Mouse (Mus musculus): ENCODE measurements around the gene Fndc3b. TPM values are rescaled to one million over a fixed set of nuclear protein-coding genes. Genes with fewer than 3 reads are reported as not detected.
"Not testable (repeated sequence)": the region's sequence is repeated elsewhere in the genome, so short reads cannot be mapped to it uniquely, and the experiment has no call there.

The Fndc3b gene
- polyA plus RNA-seq, 1 experiment from 2014 or later: 10.9 TPM

- Histone ChIP-seq H3K4me3 (no peak overlapping the region), H3K27me3 (no peaks in the 10 kb centered on the region), H3K4me1 (replicated peaks) (peaks cover 3% of the 10 kb centered on the region; the same call in 1 of the 2 replicates), H3K9ac (no peak overlapping the region), H3K36me3 (peaks cover 12% of the 10 kb centered on the region), H3K4me2 (no peak overlapping the region), H3K27ac (no peak overlapping the region), H3K9me3 (no peaks in the 10 kb centered on the region)
- 55% methylated on average over 12 of the region's 12 CpGs for WGBS
- ATAC-seq (ENCODE audit: low FRiP score): no peak
These were observed 289.1 kb downstream of the Fndc3b start for GRCm38 (mm10) chr3:27421980-27422379.

- Histone ChIP-seq H3K9ac (no peak overlapping the region), H3K4me1 (replicated peaks) (peaks cover 3% of the 10 kb centered on the region; the same call in 1 of the 2 replicates), H3K4me2 (no peak overlapping the region), H3K27me3 (no peaks in the 10 kb centered on the region), H3K27ac (no peak overlapping the region), H3K36me3 (peaks cover 6% of the 10 kb centered on the region; the same call in 1 of the 2 replicates), H3K9me3 (no peaks in the 10 kb centered on the region), H3K4me3 (no peak overlapping the region)
- 97% methylated on average over 8 of the region's 8 CpGs for WGBS
- ATAC-seq (ENCODE audit: low FRiP score): no peak
These were observed 292.5 kb downstream of the Fndc3b start for GRCm38 (mm10) chr3:27418602-27419001.

- Histone ChIP-seq H3K4me1 (replicated peaks) (no peaks in the 10 kb centered on the region; the same call in 1 of the 2 replicates), H3K9me3 (no peaks in the 10 kb centered on the region), H3K27ac (no peak overlapping the region), H3K27me3 (no peaks in the 10 kb centered on the region), H3K4me2 (no peak overlapping the region), H3K9ac (no peak overlapping the region), H3K36me3 (0 out of 2 replicates have a peak, but pooled peaks cover 6% of the 10 kb centered on the region), H3K4me3 (no peak overlapping the region)
- ATAC-seq (ENCODE audit: low FRiP score): no peak
- WGBS: 67% methylated on average over 10 of the region's 10 CpGs
These were observed 294.3 kb downstream of the Fndc3b start for GRCm38 (mm10) chr3:27416786-27417185.

GRCm38 (mm10) chr3:27413566-27413965, 297.5 kb downstream of the Fndc3b start:
- H3K9me3 ChIP-seq: no peaks in the 10 kb centered on the region
- H3K4me2 ChIP-seq: no peak overlapping the region
- H3K36me3 ChIP-seq: no peaks in the 10 kb centered on the region
- H3K27ac ChIP-seq: no peak overlapping the region
- H3K4me3 ChIP-seq: no peak overlapping the region
- H3K9ac ChIP-seq: no peak overlapping the region
- 84% methylated on average over 3 of the region's 3 CpGs for WGBS
- H3K27me3 ChIP-seq: no peaks in the 10 kb centered on the region
- no peak for ATAC-seq (ENCODE audit: low FRiP score)
- no peaks in the 10 kb centered on the region for H3K4me1 ChIP-seq (replicated peaks)

GRCm38 (mm10) chr3:27411286-27411685, 299.8 kb downstream of the Fndc3b start:
- H3K9me3 ChIP-seq: no peaks in the 10 kb centered on the region
- no peaks in the 10 kb centered on the region for H3K36me3 ChIP-seq
- H3K4me1 ChIP-seq (replicated peaks): 0 out of 2 replicates have a peak, but pooled peaks cover 5% of the 10 kb centered on the region
- no peaks in the 10 kb centered on the region for H3K27me3 ChIP-seq
- 94% methylated on average over 2 of the region's 2 CpGs for WGBS
- H3K9ac ChIP-seq: no peak overlapping the region
- H3K4me2 ChIP-seq: no peak overlapping the region
- H3K27ac ChIP-seq: no peak overlapping the region
- no peak for ATAC-seq (ENCODE audit: low FRiP score)
- H3K4me3 ChIP-seq: no peak overlapping the region

- no peaks in the 10 kb centered on the region for H3K9me3 ChIP-seq
- H3K9ac ChIP-seq: no peak overlapping the region
- no peak overlapping the region for H3K4me3 ChIP-seq
- no peak for ATAC-seq (ENCODE audit: low FRiP score)
- no peaks in the 10 kb centered on the region for H3K27me3 ChIP-seq
- no peak overlapping the region for H3K4me2 ChIP-seq
- 0 out of 2 replicates have a peak, but pooled peaks cover 5% of the 10 kb centered on the region for H3K4me1 ChIP-seq (replicated peaks)
- H3K36me3 ChIP-seq: no peaks in the 10 kb centered on the region
- 60% methylated on average over 2 of the region's 2 CpGs for WGBS
- no peak overlapping the region for H3K27ac ChIP-seq
These were observed 302.5 kb downstream of the Fndc3b start for GRCm38 (mm10) chr3:27408564-27408963.

- no peak overlapping the region for H3K4me2 ChIP-seq
- ATAC-seq (ENCODE audit: low FRiP score): no peak
- no peaks in the 10 kb centered on the region for H3K27me3 ChIP-seq
- no peak overlapping the region for H3K4me3 ChIP-seq
- H3K9me3 ChIP-seq: no peaks in the 10 kb centered on the region
- no peaks in the 10 kb centered on the region for H3K36me3 ChIP-seq
- WGBS: 93% methylated on average over 3 of the region's 3 CpGs
- 0 out of 2 replicates have a peak, but pooled peaks cover 5% of the 10 kb centered on the region for H3K4me1 ChIP-seq (replicated peaks)
- no peak overlapping the region for H3K27ac ChIP-seq
- H3K9ac ChIP-seq: no peak overlapping the region
These were observed 304.7 kb downstream of the Fndc3b start for GRCm38 (mm10) chr3:27406440-27406839.

GRCm38 (mm10) chr3:27400996-27401395, 310.1 kb downstream of the Fndc3b start:
- H3K4me2 ChIP-seq; H3K9ac ChIP-seq; H3K27ac ChIP-seq; H3K36me3 ChIP-seq; H3K9me3 ChIP-seq; H3K27me3 ChIP-seq; H3K4me1 ChIP-seq (replicated peaks); ATAC-seq (ENCODE audit: low FRiP score); H3K4me3 ChIP-seq: not testable (repeated sequence)
- 99% methylated on average over 3 of the region's 3 CpGs for WGBS

GRCm38 (mm10) chr3:27389923-27390322, 321.2 kb downstream of the Fndc3b start:
- no peak overlapping the region for H3K4me3 ChIP-seq
- H3K36me3 ChIP-seq: no peaks in the 10 kb centered on the region
- no peak overlapping the region for H3K9ac ChIP-seq
- no peaks in the 10 kb centered on the region for H3K27me3 ChIP-seq
- no peak overlapping the region for H3K27ac ChIP-seq
- ATAC-seq (ENCODE audit: low FRiP score): no peak
- no peak overlapping the region for H3K4me2 ChIP-seq
- WGBS: 87% methylated on average over 1 of the region's 1 CpGs
- no peaks in the 10 kb centered on the region for H3K4me1 ChIP-seq (replicated peaks)
- H3K9me3 ChIP-seq: no peaks in the 10 kb centered on the region

GRCm38 (mm10) chr3:27384836-27385235, 326.3 kb downstream of the Fndc3b start:
- H3K9me3 ChIP-seq: no peaks in the 10 kb centered on the region
- H3K36me3 ChIP-seq: no peaks in the 10 kb centered on the region
- H3K4me3 ChIP-seq: no peak overlapping the region
- 72% methylated on average over 3 of the region's 3 CpGs for WGBS
- H3K27ac ChIP-seq: no peak overlapping the region
- H3K4me1 ChIP-seq (replicated peaks): no peaks in the 10 kb centered on the region
- no peak for ATAC-seq (ENCODE audit: low FRiP score)
- H3K4me2 ChIP-seq: no peak overlapping the region
- no peaks in the 10 kb centered on the region for H3K27me3 ChIP-seq
- H3K9ac ChIP-seq: no peak overlapping the region

GRCm38 (mm10) chr3:27377935-27378334, 333.2 kb downstream of the Fndc3b start:
- no peak overlapping the region for H3K27ac ChIP-seq
- no peak for ATAC-seq (ENCODE audit: low FRiP score)

GRCm38 (mm10) chr3:27374396-27374795, 336.7 kb downstream of the Fndc3b start:
- H3K4me3 ChIP-seq: no peak overlapping the region
- H3K27me3 ChIP-seq: peaks cover 54% of the 10 kb centered on the region
- H3K4me2 ChIP-seq: no peak overlapping the region
- H3K27ac ChIP-seq: no peak overlapping the region
- H3K36me3 ChIP-seq: no peaks in the 10 kb centered on the region
- ATAC-seq (ENCODE audit: low FRiP score): no peak
- no peaks in the 10 kb centered on the region for H3K9me3 ChIP-seq
- no peak overlapping the region for H3K9ac ChIP-seq
- peaks cover 22% of the 10 kb centered on the region for H3K4me1 ChIP-seq (replicated peaks)
- WGBS: 56% methylated on average over 9 of the region's 9 CpGs

More at GRCm38 (mm10) chr3:27377935-27378334, 333.2 kb downstream of the Fndc3b start:
- no peak overlapping the region for H3K9ac ChIP-seq
- no peak overlapping the region for H3K4me2 ChIP-seq
- H3K4me3 ChIP-seq: no peak overlapping the region
- 82% methylated on average over 4 of the region's 4 CpGs for WGBS
- no peaks in the 10 kb centered on the region for H3K9me3 ChIP-seq
- H3K4me1 ChIP-seq (replicated peaks): no peaks in the 10 kb centered on the region
- H3K36me3 ChIP-seq: no peaks in the 10 kb centered on the region
- peaks cover 19% of the 10 kb centered on the region for H3K27me3 ChIP-seq
